Mouse (Mus musculus): ENCODE results near the gene Vmac. TPM values are rescaled to one million over a fixed set of nuclear protein-coding genes. Genes with fewer than 3 reads are reported as not detected.

The Vmac gene
- polyA plus RNA-seq, 1 experiment from 2014 or later = 18.1 TPM

- no peaks in the 10 kb centered on the region for H3K9me3 ChIP-seq (ENCODE audit: control insufficient read depth, low read length)
- H3K9ac ChIP-seq (ENCODE audit: low read depth, low read length) = no peak overlapping the region
- H3K4me1 ChIP-seq (replicated peaks; ENCODE audit: control insufficient read depth, insufficient read depth, low read length) = peaks cover 9% of the 10 kb centered on the region
- no peak for DNase-seq (ENCODE audit: low spot score)
- no peaks in the 10 kb centered on the region for H3K36me3 ChIP-seq (ENCODE audit: control insufficient read depth, insufficient read depth, low read length)
- WGBS = 59% methylated on average over 3 of the region's 3 CpGs
- H3K4me2 ChIP-seq (replicated peaks; ENCODE audit: low read depth, low read length) = no peak overlapping the region
- no peak overlapping the region for H3K4me3 ChIP-seq (ENCODE audit: low read depth, low read length)
- H3K27ac ChIP-seq (ENCODE audit: low read depth, low read length) = no peak overlapping the region
- no peak for ATAC-seq (ENCODE audit: low FRiP score)
- H3K27me3 ChIP-seq (ENCODE audit: control insufficient read depth, insufficient read depth, low read length) = peaks cover 15% of the 10 kb centered on the region
Observed at GRCm38 (mm10) chr17:56761077-56761476, 43.3 kb upstream of the Vmac start.

GRCm38 (mm10) chr17:56759261-56759660, 41.4 kb upstream of the Vmac start:
- Histone ChIP-seq H3K4me2 (replicated peaks; ENCODE audit: low read depth, low read length) (no peak overlapping the region), H3K36me3 (ENCODE audit: control insufficient read depth, insufficient read depth, low read length) (no peaks in the 10 kb centered on the region), H3K9me3 (ENCODE audit: control insufficient read depth, low read length) (no peaks in the 10 kb centered on the region), H3K9ac (ENCODE audit: low read depth, low read length) (no peak overlapping the region), H3K27me3 (ENCODE audit: control insufficient read depth, insufficient read depth, low read length) (peaks cover 33% of the 10 kb centered on the region), H3K4me1 (replicated peaks; ENCODE audit: control insufficient read depth, insufficient read depth, low read length) (peaks cover 9% of the 10 kb centered on the region), H3K4me3 (ENCODE audit: low read depth, low read length) (no peak overlapping the region), H3K27ac (ENCODE audit: low read depth, low read length) (no peak overlapping the region)
- ATAC-seq (ENCODE audit: low FRiP score) = no peak
- WGBS = 56% methylated on average over 7 of the region's 7 CpGs
- DNase-seq (ENCODE audit: low spot score) = no peak

- ATAC-seq (ENCODE audit: low FRiP score) = no peak
- H3K36me3 ChIP-seq (ENCODE audit: control insufficient read depth, insufficient read depth, low read length) = no peaks in the 10 kb centered on the region
- WGBS = 3% methylated on average over 12 of the region's 12 CpGs
- peaks cover 44% of the 10 kb centered on the region for H3K27me3 ChIP-seq (ENCODE audit: control insufficient read depth, insufficient read depth, low read length)
- no peak overlapping the region for H3K4me2 ChIP-seq (replicated peaks; ENCODE audit: low read depth, low read length)
- peak; percentile 66 for DNase-seq (ENCODE audit: low spot score)
- H3K4me3 ChIP-seq (ENCODE audit: low read depth, low read length) = no peak overlapping the region
- H3K27ac ChIP-seq (ENCODE audit: low read depth, low read length) = no peak overlapping the region
- H3K9ac ChIP-seq (ENCODE audit: low read depth, low read length) = no peak overlapping the region
- no peaks in the 10 kb centered on the region for H3K9me3 ChIP-seq (ENCODE audit: control insufficient read depth, low read length)
- H3K4me1 ChIP-seq (replicated peaks; ENCODE audit: control insufficient read depth, insufficient read depth, low read length) = peaks cover 9% of the 10 kb centered on the region
Observed at GRCm38 (mm10) chr17:56758132-56758531, 40.3 kb upstream of the Vmac start.

- Histone ChIP-seq H3K4me2 (replicated peaks; ENCODE audit: low read depth, low read length) (peak within 1 kb of the TSS; percentile 95), H3K4me1 (replicated peaks; ENCODE audit: control insufficient read depth, insufficient read depth, low read length) (peaks cover 9% of the 10 kb centered on the region), H3K9ac (ENCODE audit: low read depth, low read length) (peak within 1 kb of the TSS; percentile 44), H3K9me3 (ENCODE audit: control insufficient read depth, low read length) (no peaks in the 10 kb centered on the region), H3K36me3 (ENCODE audit: control insufficient read depth, insufficient read depth, low read length) (no peaks in the 10 kb centered on the region), H3K4me3 (ENCODE audit: low read depth, low read length) (peak within 1 kb of the TSS; percentile 37), H3K27me3 (ENCODE audit: control insufficient read depth, insufficient read depth, low read length) (peaks cover 50% of the 10 kb centered on the region), H3K27ac (ENCODE audit: low read depth, low read length) (no peak within 1 kb of the TSS)
- under 1% methylated on average over 48 of the region's 48 CpGs for WGBS
- peak; percentile 53 for ATAC-seq (ENCODE audit: low FRiP score)
- DNase-seq (ENCODE audit: low spot score) = peak; percentile 86
Observed at GRCm38 (mm10) chr17:56757416-56758123, 39.7 kb upstream of the Vmac start, which contains the start of gene Nrtn. Gene Nrtn (minus strand): TSS chr17:56757530.

- Histone ChIP-seq H3K9me3 (ENCODE audit: control insufficient read depth, low read length) (no peaks in the 10 kb centered on the region), H3K27me3 (ENCODE audit: control insufficient read depth, insufficient read depth, low read length) (peaks cover 57% of the 10 kb centered on the region), H3K4me3 (ENCODE audit: low read depth, low read length) (peak overlapping the region; percentile 37), H3K27ac (ENCODE audit: low read depth, low read length) (no peak overlapping the region), H3K4me2 (replicated peaks; ENCODE audit: low read depth, low read length) (peak overlapping the region; percentile 95), H3K4me1 (replicated peaks; ENCODE audit: control insufficient read depth, insufficient read depth, low read length) (peaks cover 7% of the 10 kb centered on the region), H3K9ac (ENCODE audit: low read depth, low read length) (peak overlapping the region; percentile 44), H3K36me3 (ENCODE audit: control insufficient read depth, insufficient read depth, low read length) (no peaks in the 10 kb centered on the region)
- DNase-seq (ENCODE audit: low spot score) = peak; percentile 27
- peak; percentile 18 for ATAC-seq (ENCODE audit: low FRiP score)
- under 1% methylated on average over 51 of the region's 51 CpGs for WGBS
Observed at GRCm38 (mm10) chr17:56756703-56757399, 39.0 kb upstream of the Vmac start.

- WGBS = 16% methylated on average over 36 of the region's 36 CpGs
Observed at GRCm38 (mm10) chr17:56754271-56755185, 36.7 kb upstream of the Vmac start.

GRCm38 (mm10) chr17:56753452-56753851, 35.6 kb upstream of the Vmac start:
- Histone ChIP-seq H3K9ac (ENCODE audit: low read depth, low read length) (no peak overlapping the region), H3K27ac (ENCODE audit: low read depth, low read length) (no peak overlapping the region), H3K4me3 (ENCODE audit: low read depth, low read length) (no peak overlapping the region), H3K27me3 (ENCODE audit: control insufficient read depth, insufficient read depth, low read length) (peaks cover 67% of the 10 kb centered on the region), H3K36me3 (ENCODE audit: control insufficient read depth, insufficient read depth, low read length) (no peaks in the 10 kb centered on the region), H3K9me3 (ENCODE audit: control insufficient read depth, low read length) (no peaks in the 10 kb centered on the region), H3K4me1 (replicated peaks; ENCODE audit: control insufficient read depth, insufficient read depth, low read length) (peaks cover 7% of the 10 kb centered on the region), H3K4me2 (replicated peaks; ENCODE audit: low read depth, low read length) (no peak overlapping the region)
- DNase-seq (ENCODE audit: low spot score) (no peak), ATAC-seq (ENCODE audit: low FRiP score) (no peak)
- WGBS = 20% methylated on average over 15 of the region's 15 CpGs

More at GRCm38 (mm10) chr17:56754271-56755185, 36.7 kb upstream of the Vmac start:
- peaks cover 67% of the 10 kb centered on the region for H3K27me3 ChIP-seq (ENCODE audit: control insufficient read depth, insufficient read depth, low read length)
- H3K9me3 ChIP-seq (ENCODE audit: control insufficient read depth, low read length) = no peaks in the 10 kb centered on the region
- H3K4me1 ChIP-seq (replicated peaks; ENCODE audit: control insufficient read depth, insufficient read depth, low read length) = peaks cover 7% of the 10 kb centered on the region
- H3K9ac ChIP-seq (ENCODE audit: low read depth, low read length) = no peak overlapping the region
- H3K27ac ChIP-seq (ENCODE audit: low read depth, low read length) = no peak overlapping the region
- DNase-seq (ENCODE audit: low spot score) (peak; percentile 29), ATAC-seq (ENCODE audit: low FRiP score) (no peak)
- H3K36me3 ChIP-seq (ENCODE audit: control insufficient read depth, insufficient read depth, low read length) = no peaks in the 10 kb centered on the region
- no peak overlapping the region for H3K4me2 ChIP-seq (replicated peaks; ENCODE audit: low read depth, low read length)
- H3K4me3 ChIP-seq (ENCODE audit: low read depth, low read length) = no peak overlapping the region

GRCm38 (mm10) chr17:56751404-56752072, 33.7 kb upstream of the Vmac start:
- H3K27ac ChIP-seq (ENCODE audit: low read depth, low read length) = no peak overlapping the region
- H3K4me3 ChIP-seq (ENCODE audit: low read depth, low read length) = peak overlapping the region; percentile 6
- no peaks in the 10 kb centered on the region for H3K36me3 ChIP-seq (ENCODE audit: control insufficient read depth, insufficient read depth, low read length)
- WGBS = 22% methylated on average over 69 of the region's 71 CpGs
- DNase-seq (ENCODE audit: low spot score) (peak; percentile 78), ATAC-seq (ENCODE audit: low FRiP score) (peak; percentile 77)
- no peaks in the 10 kb centered on the region for H3K9me3 ChIP-seq (ENCODE audit: control insufficient read depth, low read length)
- H3K4me1 ChIP-seq (replicated peaks; ENCODE audit: control insufficient read depth, insufficient read depth, low read length) = no peaks in the 10 kb centered on the region
- H3K27me3 ChIP-seq (ENCODE audit: control insufficient read depth, insufficient read depth, low read length) = peaks cover 57% of the 10 kb centered on the region
- 0 out of 2 replicates have a peak overlapping the region, but pooled peaks have one; percentile 4 for H3K4me2 ChIP-seq (replicated peaks; ENCODE audit: low read depth, low read length)
- H3K9ac ChIP-seq (ENCODE audit: low read depth, low read length) = no peak overlapping the region
